Mouse (Mus musculus) hindbrain, embryonic 12.5 days (tissue): ENCODE measurements around the gene Lyst. TPM values are rescaled to one million over a fixed set of nuclear protein-coding genes. Genes with fewer than 3 reads are reported as not detected.

Source experiments
- ATAC-seq: fragments of 200-750 bp; cut with Nextera tagmentation; 2 replicates; pipeline ENCODE4 v1.8.0; 2017; ENCODE audit warnings: moderate TSS enrichment; ENCODE audit not compliant: low FRiP score
- H3K27ac ChIP-seq: fragments of 300-500 bp; sonication (generic); 2 replicates; pipeline ENCODE4 v1.5.1; 2016; ENCODE audit warnings: mild to moderate bottlenecking
- H3K27me3 ChIP-seq: fragments of 300-500 bp; sonication (generic); 2 replicates; pipeline ENCODE4 v1.6.1; 2016; ENCODE audit warnings: mild to moderate bottlenecking
- H3K36me3 ChIP-seq: fragments of 300-500 bp; sonication (generic); 2 replicates; pipeline ENCODE4 v1.6.1; 2016; ENCODE audit warnings: mild to moderate bottlenecking
- H3K4me1 ChIP-seq: fragments of 300-500 bp; sonication (generic); 2 replicates; pipeline ENCODE4 v1.6.1; 2016
- H3K4me2 ChIP-seq: fragments of 300-500 bp; sonication (generic); replicated peaks from 2 replicates; pipeline ENCODE4 v1.6.1; 2016; ENCODE audit warnings: mild to moderate bottlenecking
- H3K4me3 ChIP-seq: fragments of 300-500 bp; sonication (generic); 2 replicates; pipeline ENCODE4 v1.5.1; 2016; ENCODE audit warnings: mild to moderate bottlenecking
- H3K9ac ChIP-seq: fragments of 300-500 bp; sonication (generic); 2 replicates; pipeline ENCODE4 v1.6.1; 2016; ENCODE audit warnings: mild to moderate bottlenecking, moderate library complexity
- H3K9me3 ChIP-seq: fragments of 300-500 bp; sonication (generic); replicated peaks from 2 replicates; pipeline ENCODE4 v1.6.1; 2016; ENCODE audit warnings: mild to moderate bottlenecking
- WGBS: fragments of 180-500 bp; shearing (Covaris S2); methylation state at CpG from one replicate; pipeline ENCODE4 v1.1.7; 2016; 5-methylcytosine and 5-hydroxymethylcytosine counted together
- polyA plus RNA-seq: library from polyadenylated mRNA; unstranded; fragments of >200 nt; fragmentation: Nextera tagmentation; extraction: Ambion mirVana; gene quantifications from 2 replicates; pipeline ENCODE4 v1.2.1, GENCODE M21; 2016

Gene Lyst
- polyA plus RNA-seq, 1 experiment from 2014 or later: 3.2 TPM

- Histone ChIP-seq H3K4me2 (no peak overlapping the region), H3K4me3 (no peak overlapping the region), H3K27ac (no peak overlapping the region), H3K27me3 (no peaks in the 10 kb centered on the region), H3K9ac (no peak overlapping the region), H3K4me1 (no peaks in the 10 kb centered on the region), H3K36me3 (no peaks in the 10 kb centered on the region), H3K9me3 (no peaks in the 10 kb centered on the region)
- ATAC-seq: no peak
- 80% methylated on average over 5 of the region's 5 CpGs for WGBS
Measured at GRCm38 (mm10) chr13:13558900-13559299, 31.3 kb upstream of the Lyst start.

DNA sequence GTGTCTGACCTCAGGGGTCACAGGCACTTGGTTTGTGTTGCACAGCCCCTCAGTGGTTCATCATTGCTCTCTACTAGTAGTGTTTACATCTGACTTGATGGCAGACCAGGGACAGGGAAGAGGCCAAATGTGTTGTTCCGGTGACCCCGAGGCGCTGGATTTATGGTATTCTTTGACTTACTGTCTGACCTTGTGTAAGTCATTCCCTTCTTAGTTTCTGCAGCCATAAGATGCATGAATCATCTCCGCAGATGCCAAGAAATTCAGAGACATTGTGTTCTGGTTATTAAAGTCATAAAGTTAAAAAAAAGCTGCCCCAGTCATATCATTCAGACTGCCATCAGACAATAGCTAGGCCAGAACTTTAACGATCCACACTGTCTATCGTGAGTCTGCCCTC lies 27.6 kb upstream of the Lyst start:
- H3K4me3 ChIP-seq: no peak overlapping the region
- WGBS: 86% methylated on average over 6 of the region's 6 CpGs
- no peaks in the 10 kb centered on the region for H3K9me3 ChIP-seq
- no peak overlapping the region for H3K9ac ChIP-seq
- no peak overlapping the region for H3K4me2 ChIP-seq
- H3K27me3 ChIP-seq: no peaks in the 10 kb centered on the region
- no peak overlapping the region for H3K27ac ChIP-seq
- H3K36me3 ChIP-seq: no peaks in the 10 kb centered on the region
- no peak for ATAC-seq
- H3K4me1 ChIP-seq: no peaks in the 10 kb centered on the region

DNA sequence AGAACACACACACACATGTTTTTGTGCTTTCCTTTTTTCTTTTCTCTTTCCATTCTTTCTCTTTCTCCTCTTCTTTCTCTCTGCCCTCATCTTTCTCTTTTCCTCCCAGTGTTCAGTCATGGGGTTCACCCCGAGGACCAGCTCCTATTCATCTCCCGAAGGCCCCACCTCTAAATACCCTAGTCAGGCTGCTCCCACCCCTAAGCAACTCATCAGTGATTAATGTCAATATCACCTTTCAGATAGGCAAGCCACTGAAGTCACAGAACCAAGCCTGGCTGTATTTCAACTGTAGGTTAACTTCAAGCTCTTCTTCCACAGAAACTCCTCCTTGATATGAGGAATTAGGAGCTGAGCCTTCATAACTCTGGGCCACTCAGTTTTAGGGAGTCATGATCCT lies 26.1 kb upstream of the Lyst start:
- WGBS: 69% methylated on average over 2 of the region's 2 CpGs

DNA sequence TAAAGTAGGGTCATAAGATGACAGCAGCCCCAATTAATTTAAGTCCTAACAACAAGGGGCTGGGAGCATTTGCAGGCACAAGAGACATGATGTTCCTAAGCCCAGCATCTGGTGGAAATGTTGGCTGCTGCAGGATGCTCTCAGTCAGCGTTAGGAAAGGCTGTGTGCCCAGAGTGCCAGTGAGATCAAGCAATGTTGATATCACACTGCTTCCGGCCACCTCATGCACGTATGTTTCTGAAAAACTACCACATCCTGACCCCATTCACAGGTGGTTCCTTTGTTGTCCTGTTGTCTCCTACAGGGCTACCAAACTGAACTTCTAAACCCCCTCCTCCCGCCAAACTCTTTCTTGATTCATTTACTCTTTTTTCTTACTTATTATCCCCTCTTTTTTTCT lies 25.7 kb upstream of the Lyst start:
- no peaks in the 10 kb centered on the region for H3K9me3 ChIP-seq
- no peak overlapping the region for H3K27ac ChIP-seq
- no peaks in the 10 kb centered on the region for H3K4me1 ChIP-seq
- H3K4me2 ChIP-seq: no peak overlapping the region
- no peak for ATAC-seq
- no peaks in the 10 kb centered on the region for H3K36me3 ChIP-seq
- no peak overlapping the region for H3K4me3 ChIP-seq
- no peaks in the 10 kb centered on the region for H3K27me3 ChIP-seq
- 79% methylated on average over 4 of the region's 4 CpGs for WGBS
- H3K9ac ChIP-seq: no peak overlapping the region

More for the DNA sequence above, 26.1 kb upstream of the Lyst start:
- no peaks in the 10 kb centered on the region for H3K4me1 ChIP-seq
- H3K27me3 ChIP-seq: no peaks in the 10 kb centered on the region
- no peaks in the 10 kb centered on the region for H3K9me3 ChIP-seq
- no peaks in the 10 kb centered on the region for H3K36me3 ChIP-seq
- no peak overlapping the region for H3K27ac ChIP-seq
- H3K4me2 ChIP-seq: no peak overlapping the region
- no peak for ATAC-seq
- no peak overlapping the region for H3K9ac ChIP-seq
- no peak overlapping the region for H3K4me3 ChIP-seq

DNA sequence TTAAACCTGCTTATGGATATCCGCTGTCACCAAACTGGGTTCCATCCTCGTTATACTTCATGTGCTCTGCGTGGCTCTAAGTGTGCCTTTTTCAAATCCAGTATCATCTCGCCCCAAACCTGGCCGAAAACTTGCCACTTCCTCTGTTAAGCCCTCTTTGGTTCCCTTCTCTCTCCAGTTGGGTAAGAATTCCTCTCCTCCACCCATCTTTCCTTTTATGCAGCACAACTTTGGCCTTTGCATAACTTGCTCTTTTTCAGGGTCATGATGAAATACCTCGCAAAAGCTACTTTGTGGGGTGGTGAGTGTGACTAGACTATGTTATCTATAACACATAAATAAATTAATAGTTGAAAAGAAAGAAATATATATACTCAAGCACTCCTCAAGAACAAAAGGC lies 22.6 kb upstream of the Lyst start:
- no peaks in the 10 kb centered on the region for H3K9me3 ChIP-seq
- H3K27ac ChIP-seq: no peak overlapping the region
- no peaks in the 10 kb centered on the region for H3K27me3 ChIP-seq
- no peak overlapping the region for H3K4me2 ChIP-seq
- H3K4me1 ChIP-seq: no peaks in the 10 kb centered on the region
- WGBS: 91% methylated on average over 6 of the region's 6 CpGs
- no peak overlapping the region for H3K9ac ChIP-seq
- H3K4me3 ChIP-seq: no peak overlapping the region
- H3K36me3 ChIP-seq: no peaks in the 10 kb centered on the region
- no peak for ATAC-seq

GRCm38 (mm10) chr13:13568824-13569223 lies 21.4 kb upstream of the Lyst start:
- no peaks in the 10 kb centered on the region for H3K4me1 ChIP-seq
- 73% methylated on average over 1 of the region's 1 CpGs for WGBS
- no peaks in the 10 kb centered on the region for H3K36me3 ChIP-seq
- H3K9ac ChIP-seq: no peak overlapping the region
- H3K9me3 ChIP-seq: no peaks in the 10 kb centered on the region
- no peak for ATAC-seq
- H3K4me2 ChIP-seq: no peak overlapping the region
- no peak overlapping the region for H3K4me3 ChIP-seq
- H3K27me3 ChIP-seq: no peaks in the 10 kb centered on the region
- H3K27ac ChIP-seq: no peak overlapping the region

DNA sequence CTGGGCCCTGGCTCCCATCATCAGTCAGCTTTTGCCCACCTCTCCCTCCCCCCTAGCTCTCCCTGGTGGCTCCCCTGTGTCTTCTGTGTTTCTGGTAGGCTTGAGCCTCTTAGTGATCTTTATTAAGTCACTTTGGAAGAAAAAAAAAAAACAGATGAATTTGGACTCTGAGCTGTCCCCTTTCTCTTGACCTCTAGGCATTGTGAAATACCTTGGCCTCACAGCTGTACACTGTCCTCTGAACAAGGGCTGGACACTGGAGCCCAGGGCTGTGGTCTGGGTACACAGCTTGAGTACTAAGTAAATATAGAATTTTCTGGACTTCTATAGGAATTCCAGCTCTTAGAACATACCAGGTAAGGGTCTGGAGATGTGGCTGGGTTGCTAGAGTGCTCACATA lies 20.6 kb upstream of the Lyst start:
- Histone ChIP-seq H3K4me2 (no peak overlapping the region), H3K4me3 (no peak overlapping the region), H3K27ac (no peak overlapping the region), H3K9me3 (no peaks in the 10 kb centered on the region), H3K36me3 (no peaks in the 10 kb centered on the region), H3K4me1 (no peaks in the 10 kb centered on the region), H3K27me3 (no peaks in the 10 kb centered on the region), H3K9ac (no peak overlapping the region)
- ATAC-seq: no peak

GRCm38 (mm10) chr13:13572060-13572835 lies 17.9 kb upstream of the Lyst start:
- Histone ChIP-seq H3K4me1 (0 out of 2 replicates have a peak, but pooled peaks cover 3% of the 10 kb centered on the region), H3K9me3 (no peaks in the 10 kb centered on the region), H3K36me3 (no peaks in the 10 kb centered on the region), H3K27me3 (no peaks in the 10 kb centered on the region), H3K4me2 (no peak overlapping the region), H3K27ac (no peak overlapping the region), H3K4me3 (no peak overlapping the region), H3K9ac (no peak overlapping the region)
- ATAC-seq: no peak
- WGBS: 80% methylated on average over 10 of the region's 10 CpGs

- H3K9me3 ChIP-seq: no peaks in the 10 kb centered on the region
- H3K9ac ChIP-seq: no peak overlapping the region
- H3K27ac ChIP-seq: no peak overlapping the region
- no peak overlapping the region for H3K4me2 ChIP-seq
- ATAC-seq: no peak
- no peak overlapping the region for H3K4me3 ChIP-seq
- no peaks in the 10 kb centered on the region for H3K27me3 ChIP-seq
- no peaks in the 10 kb centered on the region for H3K36me3 ChIP-seq
- 0 out of 2 replicates have a peak, but pooled peaks cover 3% of the 10 kb centered on the region for H3K4me1 ChIP-seq
- WGBS: 88% methylated on average over 2 of the region's 2 CpGs
Measured at GRCm38 (mm10) chr13:13572941-13573340, 17.3 kb upstream of the Lyst start.

DNA sequence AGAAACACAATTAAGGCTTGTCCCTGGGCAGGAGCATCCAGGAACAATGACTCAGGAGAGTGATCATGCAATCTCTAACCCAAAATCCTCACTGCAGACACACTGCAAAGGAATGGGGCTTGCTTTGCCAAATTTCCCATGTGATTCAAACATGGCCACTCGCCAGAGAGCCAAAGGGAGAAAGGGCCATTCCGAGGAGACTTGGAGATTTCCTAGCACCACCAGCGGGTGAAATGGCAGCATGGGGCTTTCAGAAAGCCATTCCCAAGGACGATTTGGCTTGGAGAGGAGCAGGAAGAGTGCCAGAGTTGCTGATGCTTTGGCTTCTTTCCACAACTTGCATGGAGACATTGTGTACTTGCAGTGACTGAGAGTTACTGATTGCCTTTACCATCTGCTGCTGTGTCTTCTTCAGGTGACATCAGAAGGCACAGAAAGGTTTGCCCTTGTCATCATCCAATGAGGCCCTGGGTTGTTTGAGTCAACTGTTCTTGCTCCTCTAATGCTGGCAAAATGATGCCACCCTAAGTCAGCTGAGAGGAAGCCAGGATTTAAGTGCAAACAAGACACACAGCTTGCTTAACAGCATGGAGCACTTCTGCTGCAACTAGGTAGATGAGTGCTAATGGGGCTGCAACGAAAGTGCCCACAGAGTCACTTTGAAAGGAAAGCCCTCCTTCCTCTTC lies 16.5 kb upstream of the Lyst start:
- H3K4me1 ChIP-seq: 0 out of 2 replicates have a peak, but pooled peaks cover 3% of the 10 kb centered on the region
- H3K27ac ChIP-seq: no peak overlapping the region
- H3K4me2 ChIP-seq: no peak overlapping the region
- H3K9me3 ChIP-seq: no peaks in the 10 kb centered on the region
- 71% methylated on average over 5 of the region's 5 CpGs for WGBS
- ATAC-seq: no peak
- H3K9ac ChIP-seq: no peak overlapping the region
- H3K4me3 ChIP-seq: no peak overlapping the region
- H3K27me3 ChIP-seq: no peaks in the 10 kb centered on the region
- no peaks in the 10 kb centered on the region for H3K36me3 ChIP-seq

- no peaks in the 10 kb centered on the region for H3K36me3 ChIP-seq
- H3K4me3 ChIP-seq: no peak overlapping the region
- 82% methylated on average over 8 of the region's 8 CpGs for WGBS
- no peak overlapping the region for H3K4me2 ChIP-seq
- no peak overlapping the region for H3K27ac ChIP-seq
- H3K9me3 ChIP-seq: no peaks in the 10 kb centered on the region
- no peak overlapping the region for H3K9ac ChIP-seq
- no peaks in the 10 kb centered on the region for H3K27me3 ChIP-seq
- H3K4me1 ChIP-seq: 0 out of 2 replicates have a peak, but pooled peaks cover 3% of the 10 kb centered on the region
- ATAC-seq: no peak
Measured at GRCm38 (mm10) chr13:13574258-13574870, 15.8 kb upstream of the Lyst start.

GRCm38 (mm10) chr13:13575106-13575505 lies 15.1 kb upstream of the Lyst start:
- Histone ChIP-seq H3K4me1 (0 out of 2 replicates have a peak, but pooled peaks cover 3% of the 10 kb centered on the region), H3K9me3 (no peaks in the 10 kb centered on the region), H3K27me3 (no peaks in the 10 kb centered on the region), H3K4me2 (no peak overlapping the region), H3K27ac (no peak overlapping the region), H3K9ac (no peak overlapping the region), H3K36me3 (no peaks in the 10 kb centered on the region), H3K4me3 (no peak overlapping the region)
- no peak for ATAC-seq
- WGBS: 74% methylated on average over 8 of the region's 8 CpGs
